Mouse (Mus musculus): ENCODE data around the gene Sri. TPM values are rescaled to one million over a fixed set of nuclear protein-coding genes. Genes with fewer than 3 reads are reported as not detected.

The Sri gene
- polyA plus RNA-seq, 1 experiment: 118 TPM

DNA sequence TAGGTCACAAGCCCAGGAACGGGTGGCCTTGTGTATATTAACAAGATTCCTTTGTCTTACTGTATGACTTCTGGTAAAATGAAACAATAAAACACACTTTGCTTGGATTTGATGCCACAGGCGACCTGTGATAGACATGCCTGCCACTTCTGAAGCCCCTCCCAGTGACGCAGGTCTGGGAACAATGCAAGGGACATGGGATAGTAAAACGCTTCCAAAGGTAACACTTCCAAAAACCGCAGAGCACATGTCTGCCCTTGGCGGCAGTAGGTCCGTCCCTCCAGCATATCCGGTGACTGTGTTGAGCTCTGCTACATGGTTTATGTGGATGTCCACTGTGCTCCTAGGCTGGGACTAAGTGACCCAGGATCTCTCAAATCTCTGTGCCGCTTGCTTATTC, 27.5 kb downstream of the Sri start:
- TF ChIP-seq POLR2A (IDR thresholded peaks at IDR 0.05; ENCODE audit: low read depth, low read length) (no peak), CTCF (IDR thresholded peaks at IDR 0.05; ENCODE audit: extremely low read depth, insufficient read depth, insufficient read length, insufficient replicate concordance) (no peak)
- Histone ChIP-seq H3K4me1 (ENCODE audit: control insufficient read depth, insufficient read depth, insufficient read length) (no peaks in the 10 kb centered on the region), H3K4me3 (ENCODE audit: extremely low read depth, insufficient read depth, insufficient read length) (no peak overlapping the region), H3K36me3 (ENCODE audit: control insufficient read depth, insufficient read depth, low read length) (peaks cover 10% of the 10 kb centered on the region), H3K27ac (ENCODE audit: insufficient read depth, low read length) (no peak overlapping the region), H3K27me3 (ENCODE audit: control insufficient read depth, insufficient read depth, low read length) (no peaks in the 10 kb centered on the region)
- no peak for DNase-seq (ENCODE audit: low read depth in 1 of 2, low spot score in 2 of 2)
- WGBS: 92% methylated on average over 9 of the region's 9 CpGs

DNA sequence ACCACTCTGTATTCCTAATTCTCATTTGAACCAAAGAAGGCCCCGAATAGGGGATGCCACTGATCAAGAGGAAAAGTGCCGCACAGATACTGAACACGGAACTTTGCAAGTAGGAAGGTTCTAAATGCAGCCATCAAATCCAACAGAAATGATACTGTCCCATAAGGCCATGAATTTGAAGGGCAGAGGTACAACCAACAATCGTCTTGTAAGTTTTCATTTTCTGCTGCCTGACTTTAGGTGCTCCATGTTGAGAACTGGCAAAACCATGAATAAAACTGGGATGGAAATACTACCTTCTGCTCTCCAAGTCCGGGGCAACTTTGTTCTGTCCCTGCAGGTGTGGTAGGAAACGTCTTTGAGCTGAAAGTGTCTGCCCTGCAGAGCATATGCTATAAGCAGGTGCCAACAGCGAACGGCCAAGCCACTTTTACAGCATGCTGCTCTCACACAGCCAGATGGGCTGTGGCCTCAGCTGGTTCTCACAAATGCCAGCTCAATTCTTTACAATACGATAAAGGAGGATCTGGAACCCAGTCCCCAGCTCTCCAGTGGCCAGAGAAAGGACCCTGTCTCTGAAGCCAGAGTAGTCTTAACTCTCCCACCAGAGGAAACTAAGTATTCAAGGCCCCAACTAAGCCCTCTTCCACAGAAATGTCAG, 28.2 kb downstream of the Sri start:
- Histone ChIP-seq H3K4me1 (ENCODE audit: control insufficient read depth, insufficient read depth, insufficient read length) (no peaks in the 10 kb centered on the region), H3K27me3 (ENCODE audit: control insufficient read depth, insufficient read depth, low read length) (no peaks in the 10 kb centered on the region), H3K4me3 (ENCODE audit: extremely low read depth, insufficient read depth, insufficient read length) (no peak overlapping the region), H3K27ac (ENCODE audit: insufficient read depth, low read length) (no peak overlapping the region), H3K36me3 (ENCODE audit: control insufficient read depth, insufficient read depth, low read length) (peaks cover 10% of the 10 kb centered on the region)
- WGBS: 92% methylated on average over 9 of the region's 9 CpGs
- no peak for TF ChIP-seq POLR2A (IDR thresholded peaks at IDR 0.05; ENCODE audit: low read depth, low read length)
- no peak for TF ChIP-seq CTCF (IDR thresholded peaks at IDR 0.05; ENCODE audit: extremely low read depth, insufficient read depth, insufficient read length, insufficient replicate concordance)
- no peak for DNase-seq (ENCODE audit: low read depth in 1 of 2, low spot score in 2 of 2)

DNA sequence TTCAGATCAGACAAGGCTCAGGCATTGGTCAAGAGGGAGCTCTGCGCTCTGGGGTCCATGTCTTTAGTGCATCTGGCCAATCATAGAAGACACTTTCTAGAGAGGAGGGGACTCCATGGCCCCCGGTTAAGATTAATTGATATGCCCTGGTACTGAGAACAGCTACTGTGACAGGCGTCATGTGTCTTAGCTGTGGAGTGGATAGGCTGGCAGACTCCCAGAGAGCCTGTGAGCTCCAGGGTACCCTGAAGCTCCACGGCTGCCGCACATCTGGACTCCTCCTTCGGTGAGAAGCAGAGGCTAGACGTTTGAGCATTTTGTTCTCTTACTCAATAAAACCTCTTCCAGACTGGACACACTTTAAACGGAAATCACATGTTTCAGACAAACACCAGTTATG, 31.6 kb downstream of the Sri start:
- TF ChIP-seq POLR2A (IDR thresholded peaks at IDR 0.05; ENCODE audit: low read depth, low read length): no peak
- TF ChIP-seq CTCF (IDR thresholded peaks at IDR 0.05; ENCODE audit: extremely low read depth, insufficient read depth, insufficient read length, insufficient replicate concordance): no peak
- 91% methylated on average over 8 of the region's 8 CpGs for WGBS
- peaks cover 2% of the 10 kb centered on the region; the same call in 1 of the 2 replicates for H3K36me3 ChIP-seq (ENCODE audit: control insufficient read depth, insufficient read depth, low read length)
- H3K27me3 ChIP-seq (ENCODE audit: control insufficient read depth, insufficient read depth, low read length): no peaks in the 10 kb centered on the region
- no peak for DNase-seq (ENCODE audit: low read depth in 1 of 2, low spot score in 2 of 2)
- no peak overlapping the region for H3K27ac ChIP-seq (ENCODE audit: insufficient read depth, low read length)
- H3K4me3 ChIP-seq (ENCODE audit: extremely low read depth, insufficient read depth, insufficient read length): no peak overlapping the region
- no peaks in the 10 kb centered on the region for H3K4me1 ChIP-seq (ENCODE audit: control insufficient read depth, insufficient read depth, insufficient read length)

GRCm38 (mm10) chr5:8082800-8083509, 37.1 kb downstream of the Sri start:
- no peak for DNase-seq (ENCODE audit: low read depth in 1 of 2, low spot score in 2 of 2)
- TF ChIP-seq POLR2A (IDR thresholded peaks at IDR 0.05; ENCODE audit: low read depth, low read length) (no peak), CTCF (IDR thresholded peaks at IDR 0.05; ENCODE audit: extremely low read depth, insufficient read depth, insufficient read length, insufficient replicate concordance) (no peak)
- H3K36me3 ChIP-seq (ENCODE audit: control insufficient read depth, insufficient read depth, low read length): no peaks in the 10 kb centered on the region
- H3K4me3 ChIP-seq (ENCODE audit: extremely low read depth, insufficient read depth, insufficient read length): no peak overlapping the region
- 82% methylated on average over 20 of the region's 20 CpGs for WGBS
- no peaks in the 10 kb centered on the region for H3K27me3 ChIP-seq (ENCODE audit: control insufficient read depth, insufficient read depth, low read length)
- H3K27ac ChIP-seq (ENCODE audit: insufficient read depth, low read length): no peak overlapping the region
- no peaks in the 10 kb centered on the region for H3K4me1 ChIP-seq (ENCODE audit: control insufficient read depth, insufficient read depth, insufficient read length)

DNA sequence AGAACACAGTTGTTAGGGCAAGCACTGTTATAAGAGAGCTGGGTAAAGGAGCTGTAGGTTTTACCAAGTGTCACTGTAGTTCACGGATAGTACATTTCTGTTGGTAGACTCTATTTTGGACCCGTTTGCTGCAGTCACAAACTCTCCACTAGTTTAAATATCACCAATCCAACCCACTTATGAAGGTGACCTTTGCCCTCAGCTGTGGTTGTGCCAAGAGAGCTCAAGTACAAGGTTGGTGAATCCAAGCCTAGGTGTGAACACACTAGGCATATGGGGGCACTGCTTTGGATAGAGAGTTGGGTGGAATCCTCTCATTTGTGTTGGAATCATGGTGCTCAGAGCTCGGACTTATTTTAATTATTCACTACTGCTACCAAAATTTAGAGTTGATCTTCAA, 39.8 kb downstream of the Sri start:
- no peak for DNase-seq (ENCODE audit: low read depth in 1 of 2, low spot score in 2 of 2)
- Histone ChIP-seq H3K4me1 (ENCODE audit: control insufficient read depth, insufficient read depth, insufficient read length) (no peaks in the 10 kb centered on the region), H3K36me3 (ENCODE audit: control insufficient read depth, insufficient read depth, low read length) (no peaks in the 10 kb centered on the region), H3K27ac (ENCODE audit: insufficient read depth, low read length) (no peak overlapping the region), H3K27me3 (ENCODE audit: control insufficient read depth, insufficient read depth, low read length) (no peaks in the 10 kb centered on the region), H3K4me3 (ENCODE audit: extremely low read depth, insufficient read depth, insufficient read length) (no peak overlapping the region)
- TF ChIP-seq POLR2A (IDR thresholded peaks at IDR 0.05; ENCODE audit: low read depth, low read length): no peak
- TF ChIP-seq CTCF (IDR thresholded peaks at IDR 0.05; ENCODE audit: extremely low read depth, insufficient read depth, insufficient read length, insufficient replicate concordance): no peak
- WGBS: 83% methylated on average over 3 of the region's 3 CpGs

- no peak for DNase-seq (ENCODE audit: low read depth in 1 of 2, low spot score in 2 of 2)
- no peak overlapping the region for H3K27ac ChIP-seq (ENCODE audit: insufficient read depth, low read length)
- WGBS: 54% methylated on average over 3 of the region's 3 CpGs
- H3K27me3 ChIP-seq (ENCODE audit: control insufficient read depth, insufficient read depth, low read length): no peaks in the 10 kb centered on the region
- H3K4me1 ChIP-seq (ENCODE audit: control insufficient read depth, insufficient read depth, insufficient read length): no peaks in the 10 kb centered on the region
- no peaks in the 10 kb centered on the region for H3K36me3 ChIP-seq (ENCODE audit: control insufficient read depth, insufficient read depth, low read length)
- TF ChIP-seq POLR2A (IDR thresholded peaks at IDR 0.05; ENCODE audit: low read depth, low read length) (no peak), CTCF (IDR thresholded peaks at IDR 0.05; ENCODE audit: extremely low read depth, insufficient read depth, insufficient read length, insufficient replicate concordance) (no peak)
- no peak overlapping the region for H3K4me3 ChIP-seq (ENCODE audit: extremely low read depth, insufficient read depth, insufficient read length)
Observed at GRCm38 (mm10) chr5:8088147-8088546, 42.3 kb downstream of the Sri start.

DNA sequence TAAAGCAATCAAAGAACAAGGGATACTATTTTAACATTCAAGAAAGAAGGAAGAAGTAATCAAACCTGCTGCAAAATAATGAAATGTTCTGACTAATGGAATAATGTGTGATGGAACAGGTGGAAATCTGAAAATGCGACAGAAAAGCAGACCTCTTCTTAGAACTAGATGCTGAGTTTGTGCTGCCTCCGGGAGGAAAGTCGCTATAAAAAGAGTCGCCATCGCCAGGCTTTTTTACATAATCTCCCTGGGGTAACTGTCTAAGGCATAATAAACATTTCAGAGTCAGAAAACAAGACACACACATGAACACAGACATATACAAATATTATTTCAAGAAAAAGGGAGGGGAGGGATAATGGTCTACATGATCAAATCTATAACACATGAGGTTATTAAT, 49.0 kb downstream of the Sri start:
- no peaks in the 10 kb centered on the region for H3K27me3 ChIP-seq (ENCODE audit: control insufficient read depth, insufficient read depth, low read length)
- no peak for DNase-seq (ENCODE audit: low read depth in 1 of 2, low spot score in 2 of 2)
- 94% methylated on average over 5 of the region's 5 CpGs for WGBS
- H3K36me3 ChIP-seq (ENCODE audit: control insufficient read depth, insufficient read depth, low read length): no peaks in the 10 kb centered on the region
- no peak overlapping the region for H3K27ac ChIP-seq (ENCODE audit: insufficient read depth, low read length)
- H3K4me1 ChIP-seq (ENCODE audit: control insufficient read depth, insufficient read depth, insufficient read length): no peaks in the 10 kb centered on the region
- no peak overlapping the region for H3K4me3 ChIP-seq (ENCODE audit: extremely low read depth, insufficient read depth, insufficient read length)
- TF ChIP-seq CTCF (IDR thresholded peaks at IDR 0.05; ENCODE audit: extremely low read depth, insufficient read depth, insufficient read length, insufficient replicate concordance): no peak
- no peak for TF ChIP-seq POLR2A (IDR thresholded peaks at IDR 0.05; ENCODE audit: low read depth, low read length)
